Mouse (Mus musculus) cortical plate, adult 2 months (tissue): Measurements from ENCODE around the gene Fam234b. TPM values are rescaled to one million over a fixed set of nuclear protein-coding genes. Genes with fewer than 3 reads are reported as not detected.

Experiments
- H3K27ac ChIP-seq: fragments of 200-500 bp; 2 replicates; pipeline ENCODE4 v1.5.1; 2012; ENCODE audit warnings: low read length, control low read depth, inconsistent platforms; ENCODE audit not compliant: insufficient read depth
- H3K4me1 ChIP-seq: fragments of 200-500 bp; 2 replicates; pipeline ENCODE4 v1.6.1; 2011; ENCODE audit warnings: low read length; ENCODE audit not compliant: control insufficient read depth, insufficient read depth
- H3K4me3 ChIP-seq: fragments of 200-500 bp; 2 replicates; pipeline ENCODE4 v1.5.1; 2011; ENCODE audit warnings: mild to moderate bottlenecking, low read length, control low read depth; ENCODE audit not compliant: insufficient read depth
- CTCF ChIP-seq: fragments of 200-500 bp; IDR thresholded peaks from 2 replicates; pipeline ENCODE4 v1.5.1; 2011; ENCODE audit warnings: mild to moderate bottlenecking, control low read depth, low read length; ENCODE audit not compliant: insufficient read depth; ENCODE audit errors: extremely low read depth
- POLR2A ChIP-seq: fragments of 200-500 bp; IDR thresholded peaks from 2 replicates; pipeline ENCODE4 v1.6.1; 2011; ENCODE audit warnings: mild to moderate bottlenecking, low read length, control low read depth; ENCODE audit not compliant: insufficient read depth; ENCODE audit errors: extremely low read depth
- polyA plus RNA-seq: library from polyadenylated mRNA; depleted of rRNA; stranded (reverse); fragments of >200 nt; gene quantifications from 2 replicates; pipeline ENCODE4 v1.2.3, GENCODE M21; 2012

The Fam234b gene
- polyA plus RNA-seq, 1 experiment: 158 TPM

GRCm38 (mm10) chr6:135236576-135236975 lies 38.8 kb downstream of the Fam234b start:
- Histone ChIP-seq H3K4me1 (peaks cover 3% of the 10 kb centered on the region), H3K4me3 (no peak overlapping the region), H3K27ac (no peak overlapping the region)
- TF ChIP-seq POLR2A (no peak), CTCF (no peak)

GRCm38 (mm10) chr6:135237326-135237725 lies 39.5 kb downstream of the Fam234b start:
- H3K4me1 ChIP-seq: peaks cover under 1% of the 10 kb centered on the region; the same call in 1 of the 2 replicates
- no peak for TF ChIP-seq POLR2A
- no peak overlapping the region for H3K27ac ChIP-seq
- H3K4me3 ChIP-seq: no peak overlapping the region

DNA sequence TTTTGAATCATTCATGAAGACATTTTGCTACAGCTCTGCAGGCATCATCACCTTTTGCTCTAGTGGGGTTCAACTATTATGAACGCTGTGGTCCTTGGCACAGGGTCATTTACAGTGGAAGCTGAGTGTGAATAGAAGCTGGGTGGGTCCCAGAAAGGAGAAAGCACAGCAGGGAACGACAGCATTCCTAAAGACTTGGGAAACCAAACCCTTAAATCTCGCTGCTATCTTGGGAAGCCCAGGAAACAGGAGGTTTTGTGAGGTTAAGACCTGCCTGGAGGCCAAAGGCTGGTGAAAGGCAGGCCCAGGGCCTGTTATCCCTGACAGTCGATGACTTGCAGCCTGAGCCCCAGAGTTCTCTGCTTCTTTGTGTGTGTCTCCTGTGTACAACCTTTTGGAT lies 40.4 kb downstream of the Fam234b start:
- H3K4me1 ChIP-seq: no peaks in the 10 kb centered on the region
- TF ChIP-seq CTCF (no peak), POLR2A (no peak)
- H3K4me3 ChIP-seq: no peak overlapping the region
- H3K27ac ChIP-seq: no peak overlapping the region

DNA sequence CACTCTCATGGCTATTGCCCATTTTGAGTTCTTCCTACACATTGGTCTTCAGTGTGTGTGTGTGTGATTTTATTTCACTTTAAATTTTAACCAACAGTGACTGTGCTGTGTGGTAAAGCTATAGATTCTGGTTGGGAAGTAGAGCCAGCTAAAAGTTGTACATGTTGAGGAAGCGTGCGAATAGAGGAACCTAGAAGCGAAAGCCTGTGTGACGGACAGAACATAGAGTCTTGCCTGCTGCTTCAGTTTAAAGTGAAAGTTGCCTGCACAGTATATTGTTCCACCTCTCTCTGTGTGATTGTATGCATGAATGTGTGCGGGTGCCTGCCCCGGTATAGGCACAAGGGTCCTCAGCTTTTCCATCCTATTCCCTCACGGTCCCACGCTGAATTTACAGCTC lies 42.6 kb downstream of the Fam234b start:
- TF ChIP-seq POLR2A (no peak), CTCF (no peak)
- no peaks in the 10 kb centered on the region for H3K4me1 ChIP-seq
- no peak overlapping the region for H3K27ac ChIP-seq
- H3K4me3 ChIP-seq: no peak overlapping the region

- no peak for TF ChIP-seq POLR2A
- no peak for TF ChIP-seq CTCF
- Histone ChIP-seq H3K4me1 (no peaks in the 10 kb centered on the region), H3K27ac (no peak overlapping the region), H3K4me3 (no peak overlapping the region)
Measured at GRCm38 (mm10) chr6:135245586-135245985, 47.8 kb downstream of the Fam234b start.

- TF ChIP-seq CTCF: no peak
- no peak for TF ChIP-seq POLR2A
- Histone ChIP-seq H3K4me1 (peaks cover 2% of the 10 kb centered on the region; the same call in 1 of the 2 replicates), H3K27ac (no peak overlapping the region), H3K4me3 (no peak overlapping the region)
Measured at GRCm38 (mm10) chr6:135247861-135248260, 50.1 kb downstream of the Fam234b start.

- Histone ChIP-seq H3K27ac (no peak overlapping the region), H3K4me1 (peaks cover 2% of the 10 kb centered on the region; the same call in 1 of the 2 replicates), H3K4me3 (no peak overlapping the region)
- no peak for TF ChIP-seq POLR2A
- peak; percentile 94 for TF ChIP-seq CTCF
Measured at GRCm38 (mm10) chr6:135249846-135250531, 52.2 kb downstream of the Fam234b start.

DNA sequence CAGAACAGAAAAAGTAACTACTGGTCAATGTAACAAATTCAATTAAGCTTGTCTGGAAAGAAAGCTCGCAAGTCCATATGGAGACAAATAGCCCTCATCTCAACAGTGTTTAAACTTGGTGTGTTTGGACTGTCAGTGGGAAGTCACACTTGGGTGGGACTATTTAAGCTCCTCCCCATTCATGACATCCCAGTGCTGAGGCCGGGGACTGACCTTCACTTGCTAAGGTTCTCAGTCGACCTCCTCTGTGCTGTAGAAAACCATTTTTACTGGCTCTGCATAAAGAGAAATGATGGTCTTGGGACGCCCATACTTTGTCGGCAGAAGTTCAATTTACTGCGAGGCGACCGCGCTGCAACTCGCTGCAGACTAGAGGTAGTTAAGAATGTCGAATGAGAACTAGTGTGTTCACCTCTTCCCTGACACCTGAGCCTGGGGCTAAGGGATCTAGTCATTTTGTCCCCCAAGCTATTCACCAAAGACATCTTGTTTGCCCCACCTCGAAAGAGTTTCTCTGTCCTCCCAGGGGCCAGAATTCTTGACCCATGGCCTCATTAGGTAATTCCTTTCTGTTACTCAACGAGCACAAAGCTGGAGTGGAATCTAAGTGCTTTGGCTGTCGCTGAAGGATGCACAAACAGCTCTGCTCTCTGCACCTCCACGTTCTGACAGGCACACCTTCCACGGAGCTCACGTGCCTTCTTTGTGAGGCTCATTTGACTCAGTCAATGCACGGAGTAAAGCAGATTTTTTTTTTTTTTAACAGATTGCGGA lies 53.3 kb downstream of the Fam234b start:
- Histone ChIP-seq H3K27ac (no peak overlapping the region), H3K4me3 (no peak overlapping the region), H3K4me1 (peaks cover 2% of the 10 kb centered on the region; the same call in 1 of the 2 replicates)
- TF ChIP-seq CTCF (no peak), POLR2A (no peak)

DNA sequence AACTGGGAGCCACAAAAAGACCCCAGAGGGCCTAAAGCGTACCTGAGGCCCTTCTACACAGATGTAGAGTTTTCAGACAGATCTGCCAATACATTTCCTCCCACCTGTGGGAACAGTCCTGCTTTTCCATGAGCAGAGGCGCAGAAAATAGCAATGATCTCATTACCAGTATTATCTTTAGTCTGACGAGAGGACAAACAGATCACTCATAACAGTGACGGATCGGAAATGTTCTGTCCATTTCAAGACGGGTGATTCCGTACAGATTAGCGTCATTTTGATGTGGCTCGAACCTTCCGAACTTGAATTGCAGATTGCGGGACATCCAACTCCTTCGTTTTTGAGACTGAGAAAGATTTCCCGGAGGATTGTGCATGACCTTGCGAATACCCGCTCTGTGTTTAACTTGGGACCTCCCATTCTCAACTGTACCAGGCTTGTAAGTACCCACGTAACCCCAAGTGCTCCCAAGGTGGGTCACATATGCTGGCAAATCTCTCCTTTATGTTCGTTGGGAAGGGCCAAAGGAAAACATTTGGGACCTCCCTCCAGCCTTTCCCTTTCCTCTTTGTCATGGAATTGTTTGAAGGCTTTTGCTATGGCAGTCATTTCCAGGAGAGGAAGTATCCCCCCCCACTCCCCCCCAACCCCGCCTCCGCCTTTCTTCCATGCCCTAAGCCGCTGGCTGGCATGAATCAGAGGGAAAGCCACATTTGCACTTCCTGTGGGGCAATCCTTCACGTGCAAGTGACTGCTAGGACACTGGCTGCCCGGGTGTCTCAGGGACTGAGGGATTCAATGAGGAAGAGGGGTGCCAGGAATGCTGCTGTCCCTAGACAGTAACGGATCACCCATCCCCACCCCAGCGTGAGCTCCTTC lies 54.3 kb downstream of the Fam234b start:
- H3K27ac ChIP-seq: no peak overlapping the region
- H3K4me1 ChIP-seq: peaks cover 2% of the 10 kb centered on the region; the same call in 1 of the 2 replicates
- H3K4me3 ChIP-seq: no peak overlapping the region
- no peak for TF ChIP-seq CTCF
